Mouse (Mus musculus) embryo, embryonic 11 days (tissue): Measurements from ENCODE around the gene Cables2.
A peak's percentile ranks its signal among the peaks of the same experiment; 100 is the strongest.

Source experiments
- DNase-seq: peaks from one replicate; pipeline ENCODE4 v3.0.0-alpha.2; 2015

Gene Cables2

GRCm38 (mm10) chr2:180273394-180274244 lies at the start of gene Cables2:
Gene Cables2, minus strand, starts transcription at chr2:180273496.
- peak; percentile 99 for DNase-seq

GRCm38 (mm10) chr2:180322674-180323355 lies 49.5 kb upstream of the Cables2 start:
- DNase-seq: peak; percentile 55

- no peak for DNase-seq
Observed at GRCm38 (mm10) chr2:180320216-180320615, 46.9 kb upstream of the Cables2 start.

GRCm38 (mm10) chr2:180317591-180317990 lies 44.3 kb upstream of the Cables2 start:
- DNase-seq: no peak

- DNase-seq: no peak
Observed at GRCm38 (mm10) chr2:180314292-180314691, 41.0 kb upstream of the Cables2 start.

GRCm38 (mm10) chr2:180311147-180311546 lies 37.9 kb upstream of the Cables2 start:
- no peak for DNase-seq

GRCm38 (mm10) chr2:180307680-180308079 lies 34.4 kb upstream of the Cables2 start:
- DNase-seq: no peak

GRCm38 (mm10) chr2:180306423-180307168 lies 33.3 kb upstream of the Cables2 start:
- no peak for DNase-seq

- no peak for DNase-seq
Observed at GRCm38 (mm10) chr2:180306009-180306408, 32.7 kb upstream of the Cables2 start.

- no peak for DNase-seq
Observed at GRCm38 (mm10) chr2:180305490-180305889, 32.2 kb upstream of the Cables2 start.

GRCm38 (mm10) chr2:180304554-180304953 lies 31.3 kb upstream of the Cables2 start:
- no peak for DNase-seq

GRCm38 (mm10) chr2:180303468-180303867 lies 30.2 kb upstream of the Cables2 start:
- no peak for DNase-seq

- DNase-seq: no peak
Observed at GRCm38 (mm10) chr2:180302201-180302600, 28.9 kb upstream of the Cables2 start.

- no peak for DNase-seq
Observed at GRCm38 (mm10) chr2:180300771-180301170, 27.5 kb upstream of the Cables2 start.

GRCm38 (mm10) chr2:180300252-180300651 lies 27.0 kb upstream of the Cables2 start:
- no peak for DNase-seq

GRCm38 (mm10) chr2:180292906-180293305 lies 19.6 kb upstream of the Cables2 start:
- DNase-seq: no peak

GRCm38 (mm10) chr2:180292026-180292425 lies 18.7 kb upstream of the Cables2 start:
- DNase-seq: no peak

GRCm38 (mm10) chr2:180291566-180291965 lies 18.3 kb upstream of the Cables2 start:
- no peak for DNase-seq

- no peak for DNase-seq
Observed at GRCm38 (mm10) chr2:180290503-180290902, 17.2 kb upstream of the Cables2 start.

GRCm38 (mm10) chr2:180289440-180290108 lies 16.3 kb upstream of the Cables2 start, which contains the start of gene Rbbp8nl:
Gene Rbbp8nl, minus strand, starts transcription at chr2:180289879.
- peak; percentile 36 for DNase-seq

- DNase-seq: peak; percentile 32
Observed at GRCm38 (mm10) chr2:180288966-180289365, 15.7 kb upstream of the Cables2 start.

GRCm38 (mm10) chr2:180279321-180279720 lies 6.0 kb upstream of the Cables2 start:
- no peak for DNase-seq
